Mouse (Mus musculus) thymus, adult 2 months (tissue): ENCODE results near the gene Crtc1.

Experiments
- CTCF ChIP-seq: fragments of 200-500 bp; IDR thresholded peaks from 2 replicates; pipeline ENCODE4 v1.5.1; 2012; ENCODE audit warnings: mild to moderate bottlenecking, control low read depth, low read length, moderate library complexity, borderline replicate concordance; ENCODE audit not compliant: control insufficient read depth, poor library complexity, insufficient read depth; ENCODE audit errors: extremely low read depth
- POLR2A ChIP-seq: fragments of 200-500 bp; IDR thresholded peaks from 2 replicates; pipeline ENCODE4 v1.6.1; 2012; ENCODE audit warnings: mild to moderate bottlenecking, low read length, control low read depth, moderate library complexity; ENCODE audit not compliant: control insufficient read depth, poor library complexity, insufficient read depth; ENCODE audit errors: extremely low read depth

- TF ChIP-seq CTCF, result no peak
- TF ChIP-seq POLR2A, result no peak
Observed at GRCm38 (mm10) chr8:70374318-70374927, 65.0 kb downstream of the Crtc1 start.
